Mouse (Mus musculus) G1E (cell line): Measurements from ENCODE around the gene Acyp2.

Experiments used
- CTCF ChIP-seq: IDR thresholded peaks from 2 replicates; pipeline ENCODE4 v1.5.1; 2012; ENCODE audit warnings: low read depth, low read length, inconsistent platforms, mixed read lengths
- GATA1 ChIP-seq: IDR thresholded peaks from 2 replicates; pipeline ENCODE4 v1.6.1; 2012; ENCODE audit warnings: borderline replicate concordance, low read length, inconsistent platforms, mixed read lengths
- POLR2AphosphoS5 ChIP-seq: IDR thresholded peaks from 2 replicates; pipeline ENCODE4 v1.6.1; 2012; ENCODE audit warnings: low read depth, low read length, inconsistent platforms; ENCODE audit not compliant: insufficient replicate concordance

GRCm38 (mm10) chr11:30597259-30597658 lies 52.1 kb downstream of the Acyp2 start:
- TF ChIP-seq CTCF (no peak), POLR2AphosphoS5 (no peak), GATA1 (no peak)
